Mouse (Mus musculus): Measurements from ENCODE around the gene Ptpn11.

GRCm38 (mm10) chr5:121232789-121233188 is 41.6 kb upstream of the Ptpn11 start:
- no peak for TF ChIP-seq E2F4 (IDR thresholded peaks at IDR 0.05; ENCODE audit: insufficient read depth)
- TF ChIP-seq REST (IDR thresholded peaks at IDR 0.05; ENCODE audit: insufficient read depth, insufficient read length): no peak
- no peak for TF ChIP-seq POLR2A (IDR thresholded peaks at IDR 0.05; ENCODE audit: insufficient read length, low read depth)
- no peak for TF ChIP-seq MAX (IDR thresholded peaks at IDR 0.05; ENCODE audit: low read depth)
- no peak for TF ChIP-seq MYOD1 (IDR thresholded peaks at IDR 0.05; ENCODE audit: control insufficient read depth in 1 of 3, insufficient read length in 2 of 3, low read depth in 2 of 3)
- TF ChIP-seq TCF3 (IDR thresholded peaks at IDR 0.05; ENCODE audit: insufficient read length, low read depth): no peak
- no peak for TF ChIP-seq USF1 (IDR thresholded peaks at IDR 0.05; ENCODE audit: low read depth)
- TF ChIP-seq TCF12 (IDR thresholded peaks at IDR 0.05; ENCODE audit: insufficient read depth, poor library complexity, severe bottlenecking): no peak
- no peak for TF ChIP-seq MYOG (IDR thresholded peaks at IDR 0.05; ENCODE audit: control insufficient read depth in 1 of 3, insufficient read depth in 1 of 3, insufficient read length in 2 of 3, low read depth in 2 of 3)

All from myocyte (in vitro differentiated cells).